Mouse (Mus musculus): ENCODE data around the gene Dkkl1.
"Not testable (repeated sequence)": the region's sequence is repeated elsewhere in the genome, so short reads cannot be mapped to it uniquely, and the experiment has no call there.

Gene Dkkl1

DNA sequence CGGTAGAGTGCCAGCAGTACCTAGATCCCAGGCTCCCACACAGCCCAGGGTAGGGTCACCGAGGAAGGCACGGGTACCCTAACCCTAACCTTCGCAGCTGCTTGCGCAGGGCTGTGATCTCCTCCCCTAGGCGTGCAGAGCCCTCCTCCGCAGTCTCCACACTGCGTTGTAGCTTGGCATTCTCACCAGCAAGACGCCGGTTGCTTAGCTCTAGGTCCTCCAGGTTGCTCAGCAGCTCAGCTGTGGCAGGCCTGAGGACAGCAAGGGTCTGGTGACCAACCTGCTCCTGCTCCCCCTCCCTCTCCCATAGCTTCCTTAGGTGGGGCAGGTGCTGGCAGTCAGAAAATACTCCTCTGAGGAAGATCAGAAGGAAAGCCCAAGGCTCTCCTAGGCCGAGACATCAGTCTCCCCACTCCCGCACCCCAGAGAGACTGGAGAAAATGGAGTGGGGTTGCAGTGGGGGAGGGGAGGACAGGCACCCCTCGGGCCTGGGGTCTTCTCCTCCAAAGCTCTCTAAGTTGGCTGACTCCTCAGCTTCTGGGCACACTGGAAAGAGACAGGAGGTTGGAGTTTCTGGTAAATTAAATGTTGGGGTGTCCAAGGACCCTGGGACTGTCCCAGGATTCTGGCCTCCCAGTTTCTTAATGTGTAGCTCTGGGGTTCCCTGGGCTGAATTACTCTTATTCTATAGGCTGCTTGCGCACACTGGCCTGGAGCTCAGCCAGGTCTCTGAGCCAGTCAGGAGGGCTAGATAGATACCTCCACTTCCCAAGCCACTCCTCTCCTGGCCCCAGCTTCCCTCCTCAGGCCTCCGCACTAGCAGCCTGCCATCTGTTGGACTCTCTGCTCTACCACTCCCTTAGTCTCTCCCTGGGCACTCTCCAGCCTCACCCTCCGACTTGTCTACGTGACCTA is 17.8 kb downstream of the Dkkl1 start:
- DNase-seq (ENCODE audit: extremely low spot score, low spot score) = no peak

GRCm38 (mm10) chr7:45193406-45193805 is 18.5 kb downstream of the Dkkl1 start:
- no peak for DNase-seq (ENCODE audit: extremely low spot score, low spot score)

- DNase-seq (ENCODE audit: extremely low spot score, low spot score) = no peak
These were observed 19.2 kb downstream of the Dkkl1 start for GRCm38 (mm10) chr7:45192585-45193310.

DNA sequence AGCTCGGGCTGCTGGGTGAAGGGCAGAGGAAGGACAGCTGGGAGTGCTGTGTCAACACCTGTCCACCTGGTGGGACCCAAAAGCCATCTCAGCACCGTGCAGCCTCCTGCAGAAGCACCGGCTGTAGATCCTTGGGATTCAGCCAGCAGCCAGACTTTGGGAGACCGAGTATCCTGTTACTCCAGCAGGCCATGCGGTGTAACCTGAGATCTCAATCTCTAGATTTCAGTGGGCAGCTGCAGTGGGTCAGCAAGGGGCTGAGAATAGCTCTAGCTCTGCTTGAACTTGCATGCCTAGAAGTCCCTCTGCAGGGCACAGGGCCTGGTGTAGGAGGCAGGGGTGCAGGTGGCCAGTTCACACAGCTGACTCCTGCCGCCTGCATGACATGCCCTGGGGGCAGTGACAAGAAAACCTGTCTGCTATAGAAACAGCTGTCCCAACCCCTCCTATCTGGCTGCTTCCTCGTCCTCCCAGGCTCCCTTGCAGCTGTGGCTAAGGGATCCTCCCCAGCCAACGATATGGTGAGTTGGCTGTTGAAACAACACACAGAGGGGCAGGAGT is 20.1 kb downstream of the Dkkl1 start:
- peak; percentile 46 for DNase-seq (ENCODE audit: extremely low spot score, low spot score)

- no peak for DNase-seq (ENCODE audit: extremely low spot score, low spot score)
These were observed 20.8 kb downstream of the Dkkl1 start for GRCm38 (mm10) chr7:45191161-45191560.

DNA sequence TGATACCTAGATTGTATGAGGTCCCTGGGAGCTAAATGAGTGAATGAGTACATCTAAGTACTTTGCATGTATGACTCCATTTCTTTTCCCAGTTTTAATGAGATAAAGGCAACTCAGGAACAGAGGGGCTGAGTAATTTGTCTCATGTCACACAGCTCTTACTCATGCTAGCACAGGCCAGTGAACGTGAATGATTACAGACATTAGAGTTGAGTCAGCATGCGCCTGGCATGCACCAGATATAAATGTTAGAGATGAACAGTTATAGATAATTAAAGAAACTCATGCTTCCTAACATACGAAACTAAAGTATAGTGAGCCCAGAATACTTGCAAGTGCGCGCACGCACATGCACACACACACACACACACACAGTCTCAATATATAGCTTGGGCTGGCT is 21.8 kb downstream of the Dkkl1 start:
- DNase-seq (ENCODE audit: extremely low spot score, low spot score) = no peak

DNA sequence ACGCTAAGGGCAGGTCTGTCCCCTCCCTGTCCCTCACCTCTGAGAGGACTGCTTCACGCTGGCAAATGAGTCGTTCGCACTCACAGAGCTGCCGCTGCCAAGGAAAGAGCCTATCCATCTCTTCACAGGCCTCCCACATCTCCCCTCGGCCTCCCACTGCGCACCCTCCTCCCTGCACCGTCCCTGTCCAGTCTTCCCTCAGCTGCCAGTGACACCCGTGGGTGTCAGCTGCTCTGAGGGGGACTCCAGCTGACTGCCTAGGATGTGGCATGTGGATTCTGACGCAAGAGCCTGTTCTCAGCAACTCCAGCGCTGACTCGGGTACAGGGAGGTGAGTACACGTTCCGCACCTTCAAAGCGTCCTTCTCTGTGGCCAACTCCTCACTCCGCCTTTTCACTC is 22.3 kb downstream of the Dkkl1 start:
- DNase-seq (ENCODE audit: extremely low spot score, low spot score) = no peak

- no peak for DNase-seq (ENCODE audit: extremely low spot score, low spot score)
These were observed 26.0 kb downstream of the Dkkl1 start for GRCm38 (mm10) chr7:45185921-45186320.

DNA sequence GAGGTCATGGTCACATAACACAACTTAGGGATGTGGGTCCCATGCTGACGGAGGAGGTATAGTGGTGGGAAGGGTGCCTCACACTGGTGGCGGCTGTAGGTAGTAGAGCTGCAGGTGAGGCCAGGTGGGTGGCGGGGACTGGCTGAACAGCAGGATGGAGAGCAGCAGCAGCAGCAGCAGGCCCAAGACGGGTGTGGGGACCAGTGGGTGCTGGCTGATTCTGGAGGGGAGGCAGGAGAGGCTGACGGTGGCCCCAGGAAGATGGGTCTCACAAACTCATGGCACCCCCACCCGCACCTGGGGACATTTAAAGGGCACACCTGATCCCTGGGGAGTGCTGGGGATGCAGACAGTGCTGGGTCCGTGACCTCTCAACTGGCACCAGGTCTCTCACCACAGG is 28.3 kb downstream of the Dkkl1 start:
- DNase-seq (ENCODE audit: extremely low spot score, low spot score) = no peak

- DNase-seq (ENCODE audit: extremely low spot score, low spot score) = no peak
These were observed 29.3 kb downstream of the Dkkl1 start for GRCm38 (mm10) chr7:45182606-45183005.

DNA sequence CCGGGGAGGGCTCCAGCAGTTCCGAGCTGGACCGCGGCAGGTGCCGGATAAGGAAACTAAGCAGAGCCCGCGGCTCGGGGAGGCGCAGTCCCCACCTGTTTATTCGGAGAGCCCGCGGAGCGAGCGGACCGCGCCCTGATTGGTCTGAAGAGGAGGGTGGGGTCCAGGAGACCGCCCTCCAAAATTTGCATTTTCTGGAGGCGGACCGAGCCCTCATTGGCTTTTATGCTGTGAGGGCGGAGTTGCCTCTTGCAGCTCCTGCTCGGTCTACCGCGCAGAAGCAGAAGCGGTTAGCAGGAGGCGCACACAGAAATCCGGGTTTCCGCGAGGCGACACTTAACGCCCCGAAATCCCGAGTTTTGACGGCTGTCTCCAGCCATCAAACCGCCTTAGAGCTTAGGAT is 29.7 kb downstream of the Dkkl1 start:
- DNase-seq (ENCODE audit: extremely low spot score, low spot score) = peak; percentile 83

GRCm38 (mm10) chr7:45181540-45181939 is 30.4 kb downstream of the Dkkl1 start:
- DNase-seq (ENCODE audit: extremely low spot score, low spot score) = no peak

DNA sequence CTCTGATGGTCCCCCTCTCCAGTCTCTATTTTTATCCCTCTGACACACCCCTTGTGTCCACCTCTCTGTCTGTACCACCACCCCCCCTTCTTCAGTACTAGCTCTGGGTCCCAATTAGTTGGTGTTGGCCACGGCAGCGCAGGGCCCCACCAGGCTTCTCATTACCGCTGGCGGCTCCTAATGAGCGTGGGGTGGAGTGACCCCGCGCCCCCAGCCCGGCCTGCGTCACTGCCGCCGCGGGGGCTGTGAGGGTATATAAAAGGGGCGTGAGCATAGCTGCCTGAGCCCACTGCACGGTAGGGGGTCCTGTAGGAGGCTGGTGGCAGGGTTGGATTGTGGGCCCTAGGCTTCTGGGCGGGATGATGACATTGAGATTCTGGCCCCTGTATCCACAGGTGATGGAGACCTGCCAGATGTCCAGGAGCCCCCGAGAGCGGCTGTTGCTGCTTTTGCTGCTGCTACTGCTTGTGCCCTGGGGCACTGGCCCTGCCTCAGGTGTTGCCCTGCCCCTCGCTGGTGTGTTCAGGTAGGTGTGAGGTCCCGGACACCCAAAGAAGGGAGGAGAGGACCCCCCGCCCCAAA is 31.0 kb downstream of the Dkkl1 start, which contains the start of gene Pth2:
Gene Pth2, plus strand, starts transcription at position 100 of the 582 bp plus-strand sequence.
- no peak for DNase-seq (ENCODE audit: extremely low spot score, low spot score)

GRCm38 (mm10) chr7:45179469-45179868 is 32.5 kb downstream of the Dkkl1 start, which contains the start of gene Gfy:
Gfy (minus strand) TSS chr7:45179569.
- DNase-seq (ENCODE audit: extremely low spot score, low spot score) = no peak

- no peak for DNase-seq (ENCODE audit: extremely low spot score, low spot score)
These were observed 33.4 kb downstream of the Dkkl1 start for GRCm38 (mm10) chr7:45178550-45178949.

DNA sequence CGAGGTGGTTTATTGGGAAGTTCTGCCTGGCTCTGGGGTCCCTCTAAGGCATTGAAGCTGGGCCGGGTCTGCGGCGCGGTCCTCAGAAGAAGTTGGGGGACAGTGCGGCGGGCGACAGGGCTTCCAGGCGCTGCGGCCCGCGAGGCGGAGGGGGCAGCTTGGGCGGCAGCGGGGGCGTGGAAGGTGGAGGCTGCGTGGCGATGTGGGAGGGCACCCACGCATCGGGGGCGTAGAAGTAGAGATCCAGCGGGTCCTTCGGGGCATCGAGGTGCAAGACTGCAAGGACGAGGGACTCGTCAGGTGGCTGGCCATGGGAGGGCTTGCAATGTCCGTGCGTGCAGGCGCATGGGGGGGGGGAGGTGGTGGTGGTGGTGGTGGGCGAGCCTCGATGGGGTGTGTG is 35.6 kb downstream of the Dkkl1 start:
- no peak for DNase-seq (ENCODE audit: extremely low spot score, low spot score)

GRCm38 (mm10) chr7:45175929-45176328 is 36.0 kb downstream of the Dkkl1 start:
- DNase-seq (ENCODE audit: extremely low spot score, low spot score) = no peak

DNA sequence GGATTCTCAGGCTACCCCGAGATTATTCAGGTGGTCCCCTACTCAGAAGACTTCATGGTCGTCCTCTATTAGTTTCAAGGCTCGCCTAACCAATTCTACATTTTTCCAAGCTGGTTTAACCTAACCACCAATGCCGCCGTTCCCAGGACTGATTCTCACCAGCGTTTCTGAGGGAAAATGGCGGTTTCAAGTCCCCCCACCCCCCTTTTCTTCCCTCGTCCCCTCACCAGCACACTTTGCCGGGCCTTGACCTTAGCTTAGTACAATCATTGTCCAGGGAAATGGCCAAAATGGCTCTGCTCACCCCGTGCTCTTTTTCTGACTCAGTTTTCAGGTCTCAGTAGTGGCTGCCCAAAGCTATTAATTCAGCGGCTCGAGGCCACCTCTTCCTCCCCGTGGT is 36.5 kb downstream of the Dkkl1 start:
- no peak for DNase-seq (ENCODE audit: extremely low spot score, low spot score)

- peak; percentile 50 for DNase-seq (ENCODE audit: extremely low spot score, low spot score)
These were observed 37.2 kb downstream of the Dkkl1 start for GRCm38 (mm10) chr7:45174567-45175280.

- DNase-seq (ENCODE audit: extremely low spot score, low spot score) = not testable (repeated sequence)
These were observed 38.2 kb downstream of the Dkkl1 start for GRCm38 (mm10) chr7:45173772-45174171.

DNA sequence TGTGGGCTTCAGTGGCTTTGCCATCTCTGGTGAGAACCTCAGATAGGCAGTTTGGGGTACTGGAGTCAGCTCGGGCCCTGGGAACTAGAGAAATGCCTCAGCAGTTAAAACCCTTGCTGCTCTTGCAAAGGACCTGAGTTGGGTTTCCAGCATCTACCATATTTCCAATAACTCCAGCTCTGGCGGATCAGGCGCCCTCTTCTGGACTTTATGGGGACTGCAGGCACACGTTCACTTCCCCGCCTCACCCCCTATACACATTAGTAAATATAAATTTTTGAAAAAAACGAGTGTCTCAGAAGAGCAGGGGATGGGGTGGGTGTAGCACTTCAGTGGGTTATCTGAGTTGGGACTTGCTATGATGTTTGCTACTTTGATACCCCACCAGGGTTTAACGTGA is 39.0 kb downstream of the Dkkl1 start:
- DNase-seq (ENCODE audit: extremely low spot score, low spot score) = no peak
